Mouse (Mus musculus) right cerebral cortex, postnatal 14 days (tissue): ENCODE results near the gene Arntl.
A peak's percentile ranks its signal among the peaks of the same experiment; 100 is the strongest.
"Not testable (repeated sequence)": the region's sequence is repeated elsewhere in the genome, so short reads cannot be mapped to it uniquely, and the experiment has no call there.

Experiments used
- DNase-seq: peaks from one replicate; pipeline ENCODE4 v3.0.0; 2022

Arntl gene

DNA sequence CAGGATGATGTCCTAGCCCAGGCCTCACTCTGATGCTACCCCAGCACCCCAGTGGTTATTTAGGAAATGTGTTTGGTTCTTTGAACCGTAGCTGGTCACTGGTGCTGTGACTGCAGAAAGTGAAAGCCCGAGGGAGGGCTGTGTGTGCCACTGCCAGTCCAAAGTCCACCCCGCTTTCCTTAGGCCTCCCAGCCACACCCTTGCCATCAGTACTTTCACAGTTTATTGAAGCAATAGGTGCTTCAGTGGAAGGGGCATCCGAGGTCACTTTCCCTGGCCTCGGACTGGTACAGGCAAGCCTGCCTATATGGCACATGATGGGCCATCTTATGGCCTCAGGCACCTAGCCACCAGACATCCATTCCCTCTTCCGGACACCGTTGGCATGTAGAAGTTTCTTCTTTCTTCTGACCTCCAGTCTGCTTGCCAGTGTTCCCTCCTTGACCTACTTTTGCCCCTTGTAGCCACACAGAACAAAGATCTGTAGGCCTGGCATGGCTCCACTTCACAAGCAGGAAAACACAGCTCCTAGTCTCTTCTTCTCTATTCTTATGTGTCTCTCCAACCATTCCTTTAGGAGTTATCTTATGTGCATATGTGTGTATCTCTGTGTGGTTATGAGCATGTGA lies 46.6 kb downstream of the Arntl start:
- DNase-seq = no peak

GRCm38 (mm10) chr7:113256046-113256445 lies 48.8 kb downstream of the Arntl start:
- no peak for DNase-seq

- no peak for DNase-seq
Measured at GRCm38 (mm10) chr7:113258430-113258829, 51.2 kb downstream of the Arntl start.

- no peak for DNase-seq
Measured at GRCm38 (mm10) chr7:113260321-113261167, 53.3 kb downstream of the Arntl start.

GRCm38 (mm10) chr7:113261690-113262089 lies 54.4 kb downstream of the Arntl start:
- no peak for DNase-seq

DNA sequence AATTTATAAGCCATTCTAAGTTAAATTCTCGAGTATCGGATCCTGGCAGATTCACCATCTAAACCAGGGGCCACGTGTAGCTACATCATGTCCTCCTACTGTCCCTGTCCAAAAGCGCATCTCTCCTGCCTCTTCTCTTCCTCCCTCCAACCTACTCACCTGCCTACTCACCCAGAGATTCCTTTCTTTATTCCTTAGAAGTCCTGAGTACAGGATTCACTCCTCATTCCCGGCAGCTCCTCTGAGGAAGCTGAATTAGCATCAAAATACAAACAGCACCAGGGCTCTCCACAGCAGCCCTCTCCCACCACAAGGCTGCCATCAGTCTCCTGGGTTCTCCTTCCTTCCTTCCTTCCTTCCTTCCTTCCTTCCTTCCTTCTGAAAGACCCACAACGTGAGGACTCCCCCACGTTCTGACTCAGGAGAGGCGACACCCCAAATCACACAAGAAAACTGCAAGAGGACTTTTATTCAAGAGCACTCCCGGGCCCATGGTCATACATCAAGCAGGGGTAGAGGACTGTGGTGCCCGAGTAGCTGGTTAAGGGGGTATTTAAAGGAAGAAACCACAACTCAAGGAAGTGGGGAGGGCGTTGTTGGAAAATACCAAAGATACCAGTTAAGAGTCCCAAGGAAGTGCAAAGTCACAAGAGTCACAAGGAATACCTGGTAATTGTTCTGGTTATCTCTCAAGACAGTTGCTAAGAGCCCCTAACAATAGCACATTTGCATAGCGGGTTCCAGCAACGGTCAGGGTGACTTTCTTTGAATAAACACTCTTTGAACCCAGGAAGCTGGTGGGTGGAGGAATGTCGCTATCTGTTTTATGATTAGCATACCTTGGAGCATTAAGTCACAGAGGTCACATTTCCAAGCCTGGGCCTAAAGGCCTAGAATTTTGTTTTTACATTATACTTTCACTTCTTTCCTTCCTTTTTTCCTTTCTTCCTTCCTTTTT lies 55.5 kb downstream of the Arntl start:
- DNase-seq = not testable (repeated sequence)

DNA sequence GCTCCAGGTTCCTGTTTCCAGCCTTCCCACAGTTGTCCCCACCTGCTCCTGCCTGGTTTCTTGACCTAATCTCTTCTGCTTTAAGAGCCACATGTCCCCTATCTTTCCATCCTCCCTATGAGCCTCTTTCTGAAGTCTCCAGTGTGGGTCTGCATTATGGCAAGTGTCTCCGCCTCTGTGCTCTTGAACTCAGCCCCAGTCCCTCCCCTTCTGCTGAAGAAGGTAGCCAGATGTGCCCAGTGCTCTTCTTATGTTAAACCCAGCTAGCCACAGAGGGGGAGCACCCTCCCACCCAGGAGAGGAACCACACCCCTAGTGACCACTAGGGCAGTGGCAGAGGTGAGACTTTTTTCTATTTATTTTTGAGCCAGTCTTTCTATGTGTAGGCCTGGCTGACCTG lies 56.7 kb downstream of the Arntl start:
- no peak for DNase-seq

GRCm38 (mm10) chr7:113268287-113268686 lies 61.0 kb downstream of the Arntl start:
- DNase-seq = peak; percentile 77

- DNase-seq = no peak
Measured at GRCm38 (mm10) chr7:113269081-113269480, 61.8 kb downstream of the Arntl start.

- no peak for DNase-seq
Measured at GRCm38 (mm10) chr7:113269921-113270320, 62.7 kb downstream of the Arntl start.

GRCm38 (mm10) chr7:113270551-113270950 lies 63.3 kb downstream of the Arntl start:
- no peak for DNase-seq

- DNase-seq = no peak
Measured at GRCm38 (mm10) chr7:113270991-113271390, 63.7 kb downstream of the Arntl start.

DNA sequence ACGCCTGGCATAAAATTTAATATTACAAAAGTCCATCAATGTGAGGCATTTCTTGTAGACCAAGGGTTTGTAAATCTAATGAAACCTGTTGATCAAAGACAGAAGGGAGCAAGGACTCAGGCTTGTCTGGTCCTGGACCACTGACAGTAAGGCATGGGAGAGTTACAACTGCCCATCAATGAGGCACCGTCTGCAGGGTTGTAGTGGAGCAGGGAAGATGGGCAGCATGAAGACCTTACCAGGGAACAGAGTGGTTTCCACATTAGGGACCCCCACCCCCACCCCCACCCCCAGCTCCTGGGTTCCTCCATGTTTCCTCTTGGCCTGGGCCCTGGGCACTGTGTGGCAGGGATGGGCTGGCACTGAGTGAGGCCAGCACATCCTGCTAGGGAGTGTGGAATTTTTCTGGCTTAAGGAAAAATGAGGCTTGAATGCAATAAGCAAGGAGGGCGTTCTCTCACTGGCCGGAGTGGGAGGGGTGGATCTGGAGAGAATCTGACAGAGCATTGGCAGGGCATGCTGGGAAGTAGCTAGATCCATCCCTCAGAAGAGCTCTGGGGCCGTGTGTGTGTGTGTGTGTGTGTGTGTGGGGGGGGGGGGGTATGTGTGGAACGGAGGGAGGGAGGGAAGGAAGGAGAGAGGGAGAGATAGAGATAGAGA lies 65.2 kb downstream of the Arntl start:
- no peak for DNase-seq

DNA sequence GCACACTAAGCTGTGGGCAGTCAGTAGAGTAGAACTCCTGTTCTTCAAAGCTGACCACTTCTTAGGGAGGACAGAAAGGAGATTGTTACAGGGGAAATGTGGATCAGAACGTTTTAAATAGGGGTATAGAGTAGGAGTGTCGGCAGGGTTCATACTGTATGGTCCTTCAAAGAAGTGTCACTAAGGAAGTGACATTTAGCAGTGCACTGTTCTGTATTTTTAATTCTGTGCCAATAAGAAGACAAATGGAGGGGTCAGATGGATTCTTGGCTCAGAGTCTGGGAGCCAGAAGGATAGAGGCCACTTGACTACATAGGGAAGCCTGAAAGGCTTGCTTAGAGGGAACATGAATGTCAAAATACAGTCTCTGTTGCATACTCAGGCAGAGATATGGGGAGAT lies 70.0 kb downstream of the Arntl start:
- DNase-seq = no peak

DNA sequence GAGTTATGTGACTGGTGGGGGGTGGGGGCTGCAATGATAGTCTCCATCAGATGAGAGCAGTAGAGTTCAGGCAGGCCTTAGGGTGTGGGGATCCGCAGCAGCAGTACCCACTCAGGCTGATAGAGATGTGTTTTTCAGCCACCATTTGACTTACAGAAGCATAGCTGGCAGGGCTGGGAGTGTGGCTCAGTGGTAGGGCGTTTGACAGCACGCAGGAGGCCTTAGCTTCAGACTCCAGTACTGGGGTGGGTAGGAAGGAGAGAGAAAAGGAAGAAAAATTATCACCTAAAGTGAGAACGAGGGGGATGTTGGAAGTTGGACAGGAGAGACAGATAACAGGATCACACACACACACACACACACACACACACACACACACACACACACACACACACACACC lies 71.2 kb downstream of the Arntl start:
- DNase-seq = no peak

DNA sequence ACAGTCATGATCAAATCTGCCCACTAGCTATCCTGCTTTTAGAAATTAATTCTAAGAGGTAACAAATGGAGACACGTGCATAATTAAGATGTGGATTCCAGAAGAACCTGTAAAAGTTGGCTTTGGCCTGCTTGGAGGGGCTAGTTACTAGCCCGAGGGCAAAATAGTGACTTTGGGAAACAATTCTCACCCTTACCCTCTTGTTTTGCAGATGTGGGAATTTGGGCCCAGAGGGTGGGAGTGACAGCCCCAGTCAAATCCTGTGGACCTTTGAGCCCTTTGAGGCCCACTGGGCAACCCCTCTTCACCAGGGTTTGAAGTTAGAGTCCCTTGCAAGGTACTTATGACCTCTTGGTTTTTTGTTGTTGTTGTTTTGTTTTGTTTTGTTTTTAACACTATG lies 72.0 kb downstream of the Arntl start:
- no peak for DNase-seq

DNA sequence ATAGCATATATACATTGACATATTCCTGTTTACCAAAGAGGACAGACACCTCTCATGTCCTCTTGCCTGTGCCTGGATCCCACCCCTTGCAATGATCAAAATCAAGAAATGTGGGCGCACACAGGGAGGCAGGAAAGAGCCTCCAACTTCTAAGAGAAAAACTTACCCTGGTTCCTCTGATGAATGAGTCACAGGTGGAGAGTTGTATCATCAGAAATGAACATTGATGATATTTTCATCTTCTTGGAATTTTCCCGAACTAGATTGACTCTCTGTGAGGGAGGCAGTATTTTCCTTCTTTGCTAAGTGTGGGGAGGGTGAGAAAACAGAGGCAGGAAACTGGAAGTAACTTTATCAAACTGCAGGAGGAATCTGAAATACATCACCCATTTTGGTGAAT lies 78.1 kb downstream of the Arntl start:
- no peak for DNase-seq

DNA sequence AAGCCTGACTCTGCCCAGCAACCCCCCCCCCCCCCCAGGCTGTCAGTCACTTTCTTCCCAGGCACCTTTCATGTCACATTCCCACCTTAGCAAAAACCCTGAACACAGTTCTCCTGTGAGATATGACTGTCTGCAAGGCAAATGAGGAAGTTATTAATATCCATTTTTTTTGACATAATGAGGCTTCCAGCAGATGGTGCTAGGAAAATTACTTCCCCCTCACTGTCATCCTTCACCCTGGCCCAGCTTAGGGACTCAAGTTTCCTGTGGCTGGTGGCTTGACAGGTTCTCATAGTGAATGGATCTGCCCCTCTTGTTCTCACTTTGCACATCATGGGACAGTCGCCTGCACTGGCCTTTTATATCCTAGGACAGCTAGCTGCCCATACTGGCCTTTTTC lies 81.9 kb downstream of the Arntl start:
- no peak for DNase-seq

DNA sequence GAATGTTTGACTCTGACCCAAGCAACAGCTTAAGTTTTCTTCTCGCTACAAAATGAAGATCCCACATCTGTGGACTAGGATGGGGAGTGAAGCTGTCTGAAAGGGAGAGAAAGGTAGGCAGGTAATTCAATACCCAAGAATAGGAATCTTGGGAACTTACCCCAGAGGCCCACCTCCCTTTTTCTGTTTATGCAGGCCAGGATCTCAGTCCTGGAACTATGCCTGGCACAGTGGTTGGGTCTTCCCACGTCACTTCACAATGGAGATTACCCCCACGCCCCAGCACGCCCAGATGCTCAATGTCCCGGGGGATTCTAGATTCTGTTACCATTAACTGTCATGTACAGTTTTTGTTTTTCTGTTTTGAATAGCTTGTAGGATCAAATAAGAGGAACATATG lies 84.5 kb downstream of the Arntl start:
- DNase-seq = no peak

DNA sequence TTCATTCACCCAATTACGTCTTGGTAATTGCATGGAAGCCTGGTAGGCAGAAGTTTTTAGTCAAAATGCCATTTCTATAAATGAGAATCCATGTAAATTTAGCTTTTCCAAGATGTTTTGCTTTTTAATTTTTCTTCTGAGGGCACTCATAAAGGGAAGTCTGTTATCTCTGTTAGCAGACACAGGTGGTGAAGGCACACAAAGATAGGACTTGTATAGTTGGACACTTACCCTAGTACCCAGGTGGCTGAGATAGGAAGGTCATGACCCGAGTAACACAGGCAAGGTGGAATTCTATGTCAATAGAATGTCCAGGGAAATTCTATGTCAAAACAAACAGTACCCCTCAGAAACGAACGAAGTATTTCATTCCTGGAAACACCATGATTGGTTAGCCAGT lies 84.9 kb downstream of the Arntl start:
- DNase-seq = no peak

DNA sequence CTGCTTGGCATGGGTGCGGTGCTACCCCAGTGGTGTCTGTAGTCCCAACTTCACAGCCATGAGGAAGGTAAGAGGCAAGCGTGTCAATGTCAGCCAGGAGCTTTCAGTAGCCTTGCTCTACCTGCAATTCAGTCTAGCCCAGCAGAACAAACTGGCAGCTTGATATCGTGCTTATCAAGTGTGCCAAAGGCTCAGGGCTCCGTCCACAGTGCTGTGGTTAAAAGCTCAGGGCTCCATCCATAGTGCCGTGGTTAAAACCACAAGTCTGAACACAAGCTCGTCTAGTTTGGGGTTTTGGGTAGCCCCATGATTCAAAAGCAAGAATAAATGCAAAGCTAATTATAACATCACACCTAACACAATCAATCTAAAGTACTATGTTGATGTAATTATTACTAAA lies 87.3 kb downstream of the Arntl start:
- DNase-seq = no peak

- DNase-seq = no peak
Measured at GRCm38 (mm10) chr7:113295077-113295890, 88.0 kb downstream of the Arntl start.
